Mouse (Mus musculus) cortical plate, adult 2 months (tissue): Measurements from ENCODE around the gene Trp53rka.

Source experiments
- CTCF ChIP-seq: fragments of 200-500 bp; IDR thresholded peaks from 2 replicates; pipeline ENCODE4 v1.5.1; 2011; ENCODE audit warnings: mild to moderate bottlenecking, control low read depth, low read length; ENCODE audit not compliant: insufficient read depth; ENCODE audit errors: extremely low read depth
- POLR2A ChIP-seq: fragments of 200-500 bp; IDR thresholded peaks from 2 replicates; pipeline ENCODE4 v1.6.1; 2011; ENCODE audit warnings: mild to moderate bottlenecking, low read length, control low read depth; ENCODE audit not compliant: insufficient read depth; ENCODE audit errors: extremely low read depth

DNA sequence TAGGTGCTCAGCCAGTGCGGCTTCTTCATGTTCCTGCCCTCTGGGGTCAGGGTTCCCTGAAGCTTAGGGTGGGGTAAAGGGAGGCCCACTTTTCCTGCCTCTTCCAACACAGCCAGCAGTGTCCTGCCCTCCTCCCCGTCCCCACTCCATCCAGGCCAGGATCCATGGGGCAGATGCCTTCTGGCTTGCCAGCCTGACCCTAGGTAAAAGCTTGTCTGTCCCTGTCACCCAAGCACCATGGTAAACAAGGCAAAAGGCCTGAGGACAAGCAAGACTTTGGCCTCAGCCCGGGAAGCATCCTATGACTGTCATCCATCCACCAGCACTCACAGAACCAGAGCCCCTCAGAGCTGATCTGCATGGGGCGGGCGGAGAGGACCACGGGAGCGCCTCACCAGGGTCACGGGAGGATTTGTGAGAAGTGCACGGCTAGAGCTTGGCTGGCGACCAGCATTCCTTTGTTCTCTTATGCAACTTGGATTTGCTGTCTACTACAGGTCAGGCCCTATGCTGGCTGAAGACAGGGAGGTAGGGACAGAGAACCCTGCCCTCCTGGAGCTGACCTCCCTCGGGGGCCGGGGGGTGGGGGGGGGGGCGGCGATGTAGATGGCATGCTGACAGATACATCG, 25.2 kb downstream of the Trp53rka start:
- no peak for TF ChIP-seq CTCF
- no peak for TF ChIP-seq POLR2A
